Mouse (Mus musculus) bone marrow macrophage, adult 2 months (primary cell): ENCODE measurements around the gene Kdm5a.

Source experiments
- CTCF ChIP-seq: IDR thresholded peaks from 2 replicates; pipeline ENCODE4 v1.5.1; 2012; ENCODE audit warnings: low read depth, mild to moderate bottlenecking, low read length, moderate library complexity
- POLR2A ChIP-seq: IDR thresholded peaks from 2 replicates; pipeline ENCODE4 v1.6.1; 2012; ENCODE audit warnings: mild to moderate bottlenecking, low read depth, low read length, borderline replicate concordance

GRCm38 (mm10) chr6:120362774-120363687 lies 893 bp upstream of the Kdm5a start:
- TF ChIP-seq CTCF, result no peak
- no peak for TF ChIP-seq POLR2A
